Comparison of ENCODE assay signal across 14 mouse cellular contexts in genomic region chr9:44877686-44878085, GRCm38 (mm10). TPM values are rescaled to one million over a fixed set of nuclear protein-coding genes. Genes with fewer than 3 reads are reported as not detected.
DNase-seq lines count a peak whose midpoint lies in the region; ATAC-seq lines count a peak whose summit lies in the region.
"Had no signal": no experiment of that assay in that cellular context is flagged by ENCODE, and none has a peak within 500 bp of the region (broad histone marks: within the 10 kb centered on the region; RNA-seq: fewer than 3 reads in every experiment).

No protein-coding gene starts in this region.

- peak overlapping the region; percentile 4; the same call in 1 of the 2 replicates for H3K4me3 ChIP-seq in hindbrain, embryonic 13.5 days
- H3K4me3 ChIP-seq in hindbrain, embryonic 10.5 days: no peak overlapping the region
- H3K4me3 ChIP-seq in forebrain, embryonic 16.5 days (replicated peaks; ENCODE audit: low read length): no peak overlapping the region
- H3K4me3 ChIP-seq in midbrain, embryonic 15.5 days: no peak overlapping the region
- H3K4me3 ChIP-seq in liver, embryonic 11.5 days (ENCODE audit: low read depth, low read length): no peak overlapping the region
- H3K4me3 ChIP-seq: heart, embryonic 12.5 days had no signal

- DNase-seq in hindbrain, embryonic 10.5 days (ENCODE audit: low spot score): no peak
- peak; percentile 26 for DNase-seq in brain, adult 2 months (ENCODE audit: low read depth, low spot score)
- no peak for DNase-seq in gastrocnemius, postnatal 36 days
- DNase-seq in liver, embryonic 11.5 days (ENCODE audit: low spot score): no peak
- DNase-seq: cerebellum, adult 9-10 months; gastrocnemius, postnatal 14 days; heart, postnatal 4 days; liver, postnatal 0 days; right cerebral cortex, postnatal 4 days had no signal

- no peak overlapping the region for H3K27ac ChIP-seq in hindbrain, embryonic 13.5 days
- H3K27ac ChIP-seq in hindbrain, embryonic 10.5 days: no peak overlapping the region
- H3K27ac ChIP-seq in forebrain, embryonic 16.5 days (ENCODE audit: low read length): no peak overlapping the region
- H3K27ac ChIP-seq in midbrain, embryonic 15.5 days: no peak overlapping the region
- no peak overlapping the region for H3K27ac ChIP-seq in liver, embryonic 11.5 days (ENCODE audit: low read depth, low read length)
- H3K27ac ChIP-seq: macrophage had no signal

- H3K9me3 ChIP-seq in hindbrain, embryonic 13.5 days: no peaks in the 10 kb centered on the region
- no peaks in the 10 kb centered on the region for H3K9me3 ChIP-seq in hindbrain, embryonic 10.5 days
- no peaks in the 10 kb centered on the region for H3K9me3 ChIP-seq in forebrain, embryonic 16.5 days (ENCODE audit: control insufficient read depth, low read length)
- no peaks in the 10 kb centered on the region for H3K9me3 ChIP-seq in midbrain, embryonic 15.5 days
- no peaks in the 10 kb centered on the region for H3K9me3 ChIP-seq in liver, embryonic 11.5 days (ENCODE audit: control insufficient read depth, low read length)
- H3K9me3 ChIP-seq: heart, embryonic 12.5 days had no signal

- intact Hi-C loops in gastrocnemius, postnatal 36 days (cut with DNase I): no loop called here

- no peak for ATAC-seq in hindbrain, embryonic 13.5 days (ENCODE audit: low FRiP score)
- ATAC-seq in forebrain, embryonic 16.5 days: no peak
- no peak for ATAC-seq in midbrain, embryonic 15.5 days (replicated peaks)
- no peak for ATAC-seq in liver, embryonic 11.5 days (replicated peaks; ENCODE audit: low FRiP score)
- ATAC-seq: liver, postnatal 0 days had no signal

- H3K9ac ChIP-seq in hindbrain, embryonic 13.5 days: 0 out of 2 replicates have a peak overlapping the region, but pooled peaks have one; percentile 13
- 0 out of 2 replicates have a peak overlapping the region, but pooled peaks have one; percentile 14 for H3K9ac ChIP-seq in forebrain, embryonic 16.5 days (replicated peaks; ENCODE audit: low read depth, low read length)
- no peak overlapping the region for H3K9ac ChIP-seq in midbrain, embryonic 15.5 days
- no peak overlapping the region for H3K9ac ChIP-seq in liver, embryonic 11.5 days (ENCODE audit: low read depth, low read length)
- H3K9ac ChIP-seq: heart, embryonic 12.5 days; liver, postnatal 0 days had no signal

- peak overlapping the region; percentile 98 for H3K4me2 ChIP-seq in hindbrain, embryonic 13.5 days
- H3K4me2 ChIP-seq in forebrain, embryonic 16.5 days (ENCODE audit: low read length): peak overlapping the region; percentile 95
- peak overlapping the region; percentile 98; the same call in 1 of the 2 replicates for H3K4me2 ChIP-seq in midbrain, embryonic 15.5 days
- no peak overlapping the region for H3K4me2 ChIP-seq in liver, embryonic 11.5 days
- H3K4me2 ChIP-seq: heart, embryonic 12.5 days had no signal

- H3K4me1 ChIP-seq in hindbrain, embryonic 13.5 days (replicated peaks): peaks cover 74% of the 10 kb centered on the region
- peaks cover 62% of the 10 kb centered on the region for H3K4me1 ChIP-seq in hindbrain, embryonic 10.5 days (replicated peaks)
- H3K4me1 ChIP-seq in forebrain, embryonic 16.5 days (replicated peaks; ENCODE audit: control insufficient read depth, insufficient read depth, low read length): peaks cover 58% of the 10 kb centered on the region
- H3K4me1 ChIP-seq in midbrain, embryonic 15.5 days: peaks cover 70% of the 10 kb centered on the region
- peaks cover 28% of the 10 kb centered on the region for H3K4me1 ChIP-seq in liver, embryonic 11.5 days (replicated peaks; ENCODE audit: control insufficient read depth, insufficient read depth, low read length)

- WGBS in hindbrain, embryonic 13.5 days: 86% methylated on average over 7 of the region's 7 CpGs
- 90% methylated on average over 7 of the region's 7 CpGs for WGBS in hindbrain, embryonic 10.5 days
- 80% methylated on average over 7 of the region's 7 CpGs for WGBS in forebrain, embryonic 16.5 days
- 87% methylated on average over 7 of the region's 7 CpGs for WGBS in midbrain, embryonic 15.5 days
- whole genome bisulfite sequencing in liver, embryonic 11.5 days: 94% methylated on average over 7 of the region's 7 CpGs

- no peaks in the 10 kb centered on the region for H3K27me3 ChIP-seq in hindbrain, embryonic 13.5 days
- H3K27me3 ChIP-seq in hindbrain, embryonic 10.5 days (ENCODE audit: insufficient read depth, poor library complexity, severe bottlenecking): no peaks in the 10 kb centered on the region
- no peaks in the 10 kb centered on the region for H3K27me3 ChIP-seq in forebrain, embryonic 16.5 days (replicated peaks; ENCODE audit: control insufficient read depth, insufficient read depth, low read length)
- H3K27me3 ChIP-seq in midbrain, embryonic 15.5 days (replicated peaks): no peaks in the 10 kb centered on the region
- H3K27me3 ChIP-seq in liver, embryonic 11.5 days (replicated peaks; ENCODE audit: control insufficient read depth, insufficient read depth, low read length): no peaks in the 10 kb centered on the region
- H3K27me3 ChIP-seq: heart, embryonic 12.5 days had no signal

- 0 out of 2 replicates have a peak, but pooled peaks cover 4% of the 10 kb centered on the region for H3K36me3 ChIP-seq in hindbrain, embryonic 13.5 days
- peaks cover 21% of the 10 kb centered on the region for H3K36me3 ChIP-seq in hindbrain, embryonic 10.5 days
- no peaks in the 10 kb centered on the region for H3K36me3 ChIP-seq in forebrain, embryonic 16.5 days (ENCODE audit: control insufficient read depth, insufficient read depth)
- H3K36me3 ChIP-seq in midbrain, embryonic 15.5 days (replicated peaks): no peaks in the 10 kb centered on the region
- H3K36me3 ChIP-seq in liver, embryonic 11.5 days (ENCODE audit: control insufficient read depth, insufficient read depth, low read length): peaks cover 4% of the 10 kb centered on the region; the same call in 1 of the 2 replicates

RNA-seq across cellular contexts. Expression of gene Kmt2a, which starts 3.4 kb away (rescaled TPM):
- polyA plus RNA-seq in hindbrain, embryonic 13.5 days (2015; fragmentation: Nextera tagmentation; extraction: Ambion mirVana): 15.8 and 20.6 TPM in 2 replicates
- 11.8 and 18.2 TPM in 2 replicates for polyA plus RNA-seq in hindbrain, embryonic 10.5 days (2016; fragmentation: Nextera tagmentation; extraction: Ambion mirVana)
- 22.2 and 24.3 TPM in 2 replicates for polyA plus RNA-seq in forebrain, embryonic 16.5 days (2015; fragmentation: Nextera tagmentation; extraction: Ambion mirVana)
- polyA plus RNA-seq in midbrain, embryonic 15.5 days (2015; fragmentation: Nextera tagmentation; extraction: Ambion mirVana): 23.5 and 25.6 TPM in 2 replicates
- 10 to 100 TPM; 12.5 to 12.8 TPM for total RNA-seq in gastrocnemius, postnatal 36 days (2021)
- 6.8 and 9.7 TPM in 2 replicates for polyA plus RNA-seq in liver, embryonic 11.5 days (2014; fragmentation: Nextera tagmentation; extraction: Ambion mirVana)

RNA-seq across cellular contexts. Expression of gene Atp5l, which starts 42.9 kb away (rescaled TPM):
- 795 and 863 TPM in 2 replicates for polyA plus RNA-seq in hindbrain, embryonic 13.5 days (2015; fragmentation: Nextera tagmentation; extraction: Ambion mirVana)
- 599 and 650 TPM in 2 replicates for polyA plus RNA-seq in hindbrain, embryonic 10.5 days (2016; fragmentation: Nextera tagmentation; extraction: Ambion mirVana)
- 638 and 661 TPM in 2 replicates for polyA plus RNA-seq in forebrain, embryonic 16.5 days (2015; fragmentation: Nextera tagmentation; extraction: Ambion mirVana)
- 670 and 687 TPM in 2 replicates for polyA plus RNA-seq in midbrain, embryonic 15.5 days (2015; fragmentation: Nextera tagmentation; extraction: Ambion mirVana)
- total RNA-seq in gastrocnemius, postnatal 36 days (2021): 100 to 1,000 TPM; 659 to 699 TPM
- 671 and 713 TPM in 2 replicates for polyA plus RNA-seq in liver, embryonic 11.5 days (2014; fragmentation: Nextera tagmentation; extraction: Ambion mirVana)

Comparison
In these comparisons a context has a peak if more than half of its experiments do, and no peak if none do; other contexts are left out.
1. H3K9ac ChIP-seq: peak in hindbrain, embryonic 13.5 days (single experiment) and forebrain, embryonic 16.5 days (single experiment); none in midbrain, embryonic 15.5 days (single experiment) and liver, embryonic 11.5 days (single experiment).